8 mouse cellular contexts compared by ENCODE assay signal in genomic region chr7:81493331-81494021, GRCm38 (mm10). TPM values are rescaled to one million over a fixed set of nuclear protein-coding genes. Genes with fewer than 3 reads are reported as not detected.
DNase-seq lines count a peak whose midpoint lies in the region; ATAC-seq and TF ChIP-seq lines count a peak whose summit lies in the region.

Gene Ap3b2, minus strand, starts transcription at chr7:81493925.

- intact Hi-C loops in heart, postnatal 25 days (cut with DNase I), result no loop called here

- TF ChIP-seq POLR2A in embryonic fibroblast, embryonic 13.5 days (IDR thresholded peaks at IDR 0.05; ENCODE audit: low read depth, low read length), result no peak

- ATAC-seq in heart, embryonic 12.5 days (ENCODE audit: insufficient number of reproducible peaks, low FRiP score), result peak; percentile 28; the same call in 1 of the 2 replicates
- ATAC-seq in kidney, postnatal 0 days (replicated peaks; ENCODE audit: low FRiP score, low read depth), result peak; percentile 81
- ATAC-seq in midbrain, embryonic 16.5 days, result peak; percentile 95
- ATAC-seq in stomach, embryonic 14.5 days (ENCODE audit: insufficient number of reproducible peaks, insufficient read depth, low FRiP score, low read depth), result peak; percentile 67

- no peaks in the 10 kb centered on the region for H3K4me1 ChIP-seq in embryonic fibroblast, embryonic 13.5 days (ENCODE audit: control insufficient read depth, insufficient read depth, low read length)
- H3K4me1 ChIP-seq in heart, embryonic 12.5 days (replicated peaks), result peaks cover 5% of the 10 kb centered on the region
- H3K4me1 ChIP-seq in kidney, postnatal 0 days (replicated peaks; ENCODE audit: insufficient read depth, low read length), result no peaks in the 10 kb centered on the region
- H3K4me1 ChIP-seq in midbrain, embryonic 16.5 days (ENCODE audit: control insufficient read depth, insufficient read depth, low read length), result peaks cover 14% of the 10 kb centered on the region
- H3K4me1 ChIP-seq in stomach, embryonic 14.5 days (ENCODE audit: control insufficient read depth, insufficient read depth, low read length), result no peaks in the 10 kb centered on the region

- DNase-seq in heart, adult 11 months, result peak; percentile 91
- DNase-seq in heart, postnatal 25 days (ENCODE audit: low spot score), result no peak
- DNase-seq in kidney, postnatal 0 days (ENCODE audit: low spot score), result peak; percentile 87
- peak; percentile 53 for DNase-seq in liver

- TF ChIP-seq CTCF in embryonic fibroblast, embryonic 13.5 days (IDR thresholded peaks at IDR 0.05; ENCODE audit: borderline replicate concordance, insufficient read depth, low read length), result no peak
- no peak for TF ChIP-seq CTCF in kidney, postnatal 0 days (IDR thresholded peaks at IDR 0.05; ENCODE audit: low read depth)

- no peak within 1 kb of the TSS for H3K27ac ChIP-seq in embryonic fibroblast, embryonic 13.5 days (ENCODE audit: insufficient read depth, low read length)
- no peak within 1 kb of the TSS for H3K27ac ChIP-seq in heart, embryonic 12.5 days (ENCODE audit: poor library complexity, severe bottlenecking)
- no peak within 1 kb of the TSS for H3K27ac ChIP-seq in kidney, postnatal 0 days
- peak within 1 kb of the TSS; percentile 98 for H3K27ac ChIP-seq in midbrain, embryonic 16.5 days (ENCODE audit: low read length)
- no peak within 1 kb of the TSS for H3K27ac ChIP-seq in stomach, embryonic 14.5 days (ENCODE audit: low read length)

- under 1% methylated on average over 57 of the region's 57 CpGs for WGBS in heart, embryonic 12.5 days
- under 1% methylated on average over 54 of the region's 57 CpGs for WGBS in kidney, postnatal 0 days
- under 1% methylated on average over 57 of the region's 57 CpGs for WGBS in midbrain, embryonic 16.5 days
- under 1% methylated on average over 52 of the region's 57 CpGs for WGBS in stomach, embryonic 14.5 days

- no peaks in the 10 kb centered on the region for H3K36me3 ChIP-seq in heart, embryonic 12.5 days
- no peaks in the 10 kb centered on the region for H3K36me3 ChIP-seq in kidney, postnatal 0 days (ENCODE audit: insufficient read depth, low read length)
- H3K36me3 ChIP-seq in midbrain, embryonic 16.5 days (ENCODE audit: control insufficient read depth, insufficient read depth, low read length), result no peaks in the 10 kb centered on the region
- no peaks in the 10 kb centered on the region for H3K36me3 ChIP-seq in stomach, embryonic 14.5 days (ENCODE audit: control insufficient read depth, insufficient read depth, low read length)

- H3K9me3 ChIP-seq in heart, embryonic 12.5 days (replicated peaks), result no peaks in the 10 kb centered on the region
- H3K9me3 ChIP-seq in kidney, postnatal 0 days (replicated peaks; ENCODE audit: low read length), result no peaks in the 10 kb centered on the region
- no peaks in the 10 kb centered on the region for H3K9me3 ChIP-seq in midbrain, embryonic 16.5 days (replicated peaks; ENCODE audit: control insufficient read depth, low read length, poor library complexity, severe bottlenecking)
- no peaks in the 10 kb centered on the region for H3K9me3 ChIP-seq in stomach, embryonic 14.5 days (ENCODE audit: control insufficient read depth, low read depth, low read length)

- H3K4me2 ChIP-seq in heart, embryonic 12.5 days, result peak within 1 kb of the TSS; percentile 76
- H3K4me2 ChIP-seq in kidney, postnatal 0 days (ENCODE audit: low read length), result peak within 1 kb of the TSS; percentile 80
- peak within 1 kb of the TSS; percentile 71 for H3K4me2 ChIP-seq in midbrain, embryonic 16.5 days (ENCODE audit: low read length)
- H3K4me2 ChIP-seq in stomach, embryonic 14.5 days (replicated peaks; ENCODE audit: low read depth, low read length), result peak within 1 kb of the TSS; percentile 82

- peaks cover 55% of the 10 kb centered on the region for H3K27me3 ChIP-seq in heart, embryonic 12.5 days (replicated peaks)
- 0 out of 2 replicates have a peak, but pooled peaks cover 3% of the 10 kb centered on the region for H3K27me3 ChIP-seq in kidney, postnatal 0 days (ENCODE audit: insufficient read depth, low read length)
- H3K27me3 ChIP-seq in midbrain, embryonic 16.5 days (ENCODE audit: control insufficient read depth, insufficient read depth, low read depth, low read length), result no peaks in the 10 kb centered on the region
- no peaks in the 10 kb centered on the region for H3K27me3 ChIP-seq in stomach, embryonic 14.5 days (ENCODE audit: control insufficient read depth, insufficient read depth, low read length)

- H3K9ac ChIP-seq in heart, embryonic 12.5 days, result 0 out of 2 replicates have a peak within 1 kb of the TSS, but pooled peaks have one; percentile 10
- no peak within 1 kb of the TSS for H3K9ac ChIP-seq in kidney, postnatal 0 days (ENCODE audit: low read depth, low read length)
- H3K9ac ChIP-seq in midbrain, embryonic 16.5 days (ENCODE audit: low read depth, low read length), result peak within 1 kb of the TSS; percentile 95
- 0 out of 2 replicates have a peak within 1 kb of the TSS, but pooled peaks have one; percentile 10 for H3K9ac ChIP-seq in stomach, embryonic 14.5 days (replicated peaks; ENCODE audit: low read depth, low read length)

- peak within 1 kb of the TSS; percentile 54 for H3K4me3 ChIP-seq in embryonic fibroblast, embryonic 13.5 days (ENCODE audit: insufficient read depth, low read length)
- H3K4me3 ChIP-seq in heart, embryonic 12.5 days, result peak within 1 kb of the TSS; percentile 50
- H3K4me3 ChIP-seq in kidney, postnatal 0 days (replicated peaks; ENCODE audit: low read depth, low read length), result peak within 1 kb of the TSS; percentile 39
- H3K4me3 ChIP-seq in midbrain, embryonic 16.5 days (ENCODE audit: low read depth, low read length), result peak within 1 kb of the TSS; percentile 89
- H3K4me3 ChIP-seq in stomach, embryonic 14.5 days (ENCODE audit: low read depth, low read length), result peak within 1 kb of the TSS; percentile 44

RNA-seq across cellular contexts. Expression of gene Ap3b2, which starts in this region (rescaled TPM):
- not detected for total RNA-seq in heart, postnatal 25 days (2021)
- 0.33 TPM in 1 of 2 replicates, not detected in the other for polyA plus RNA-seq in embryonic fibroblast, embryonic 13.5 days (2011; ENCODE audit: insufficient read length, low read depth, missing spikeins)
- polyA plus RNA-seq in heart, embryonic 12.5 days (2016; fragmentation: Nextera tagmentation; extraction: Ambion mirVana), result 4.5 and 5.7 TPM in 2 replicates
- polyA plus RNA-seq in kidney, postnatal 0 days (2015; fragmentation: Nextera tagmentation; extraction: Ambion mirVana), result 0.26 and 0.31 TPM in 2 replicates
- polyA plus RNA-seq in midbrain, embryonic 16.5 days (2015; fragmentation: Nextera tagmentation; extraction: Ambion mirVana), result 161 TPM in 2 replicates
- 5.5 and 5.6 TPM in 2 replicates for polyA plus RNA-seq in stomach, embryonic 14.5 days (2014; fragmentation: Nextera tagmentation; extraction: Ambion mirVana)

Comparison
In these comparisons a context has a peak if more than half of its experiments do, and no peak if none do; other contexts are left out.
1. RNA of gene Ap3b2 (polyA plus RNA-seq): 161 TPM in midbrain, embryonic 16.5 days; 4.5 to 5.7 TPM in heart, embryonic 12.5 days, 5.5 to 5.6 TPM in stomach, embryonic 14.5 days, 0.26 to 0.31 TPM in kidney, postnatal 0 days and 0.33 TPM in embryonic fibroblast, embryonic 13.5 days; every median in the first group is over 10 times any median in the second.
2. Peak in DNase-seq, ATAC-seq, H3K4me3 ChIP-seq and H3K4me2 ChIP-seq in kidney, postnatal 0 days; RNA of the gene not detected or under 1 TPM.
3. H3K4me3 ChIP-seq: peak in every context shown above with its lines; median percentile 89 in midbrain, embryonic 16.5 days; 54 in embryonic fibroblast, embryonic 13.5 days; 50 in heart, embryonic 12.5 days; 44 in stomach, embryonic 14.5 days; 39 in kidney, postnatal 0 days.
4. ATAC-seq: peak in every context shown above with its lines; median percentile 95 in midbrain, embryonic 16.5 days; 81 in kidney, postnatal 0 days; 67 in stomach, embryonic 14.5 days; 28 in heart, embryonic 12.5 days.
5. Peak in every context shown above with its lines, with median percentiles within 50 percentile points of each other: H3K4me2 ChIP-seq.